Mouse (Mus musculus) lung, adult 2 months (tissue): ENCODE measurements around the gene Gm6583. TPM values are rescaled to one million over a fixed set of nuclear protein-coding genes. Genes with fewer than 3 reads are reported as not detected.

Source experiments
- DNase-seq: peaks from one replicate; pipeline ENCODE4 v3.0.0; 2022
- H3K4me1 ChIP-seq: fragments of 200-500 bp; 2 replicates; pipeline ENCODE4 v1.6.1; 2011; ENCODE audit warnings: low read length; ENCODE audit not compliant: control insufficient read depth, insufficient read depth
- H3K4me3 ChIP-seq: fragments of 200-500 bp; replicated peaks from 2 replicates; pipeline ENCODE3; 2011; ENCODE audit warnings: low read depth, mild to moderate bottlenecking, control low read depth, low read length; ENCODE audit errors: extremely low read depth
- CTCF ChIP-seq: fragments of 200-500 bp; IDR thresholded peaks from 2 replicates; pipeline ENCODE4 v1.5.1; 2011; ENCODE audit warnings: mild to moderate bottlenecking, low read length, control low read depth; ENCODE audit not compliant: insufficient read depth
- POLR2A ChIP-seq: fragments of 200-500 bp; IDR thresholded peaks from 2 replicates; pipeline ENCODE4 v1.6.1; 2011; ENCODE audit warnings: low read depth, mild to moderate bottlenecking, control low read depth, low read length, borderline replicate concordance; ENCODE audit errors: extremely low read depth
- WGBS: fragments of 180-500 bp; shearing (Covaris S2); methylation state at CpG from one replicate; pipeline ENCODE4 v1.1.7; 2018; 5-methylcytosine and 5-hydroxymethylcytosine counted together
- polyA plus RNA-seq: library from polyadenylated mRNA; depleted of rRNA; stranded (reverse); fragments of >200 nt; gene quantifications from 2 replicates; pipeline ENCODE4 v1.2.3, GENCODE M21; 2012

Gene Gm6583
- polyA plus RNA-seq, 1 experiment, result not detected

- H3K4me1 ChIP-seq, result no peaks in the 10 kb centered on the region
- WGBS, result 92% methylated on average over 12 of the region's 12 CpGs
- TF ChIP-seq CTCF (no peak), POLR2A (no peak)
- DNase-seq, result no peak
- no peak overlapping the region for H3K4me3 ChIP-seq
These were observed 14.5 kb upstream of the Gm6583 start for GRCm38 (mm10) chr5:112370236-112370813.

- DNase-seq, result no peak
- no peak overlapping the region for H3K4me3 ChIP-seq
- no peaks in the 10 kb centered on the region for H3K4me1 ChIP-seq
- TF ChIP-seq CTCF (no peak), POLR2A (no peak)
- WGBS, result 87% methylated on average over 13 of the region's 13 CpGs
These were observed 13.5 kb upstream of the Gm6583 start for GRCm38 (mm10) chr5:112369326-112369725.

GRCm38 (mm10) chr5:112368666-112369065, 12.8 kb upstream of the Gm6583 start:
- WGBS, result 89% methylated on average over 10 of the region's 10 CpGs
- no peak for DNase-seq
- no peaks in the 10 kb centered on the region for H3K4me1 ChIP-seq
- TF ChIP-seq POLR2A, result no peak
- TF ChIP-seq CTCF, result no peak
- no peak overlapping the region for H3K4me3 ChIP-seq

GRCm38 (mm10) chr5:112367929-112368328, 12.1 kb upstream of the Gm6583 start:
- TF ChIP-seq POLR2A, result no peak
- TF ChIP-seq CTCF, result no peak
- no peak for DNase-seq
- H3K4me1 ChIP-seq, result no peaks in the 10 kb centered on the region
- WGBS, result 79% methylated on average over 12 of the region's 12 CpGs
- no peak overlapping the region for H3K4me3 ChIP-seq

GRCm38 (mm10) chr5:112367338-112367737, 11.5 kb upstream of the Gm6583 start:
- no peak for DNase-seq
- WGBS, result 79% methylated on average over 4 of the region's 4 CpGs
- H3K4me1 ChIP-seq, result no peaks in the 10 kb centered on the region
- H3K4me3 ChIP-seq, result no peak overlapping the region
- TF ChIP-seq CTCF (no peak), POLR2A (no peak)

GRCm38 (mm10) chr5:112366879-112367278, 11.0 kb upstream of the Gm6583 start:
- WGBS, result 92% methylated on average over 6 of the region's 6 CpGs
- no peaks in the 10 kb centered on the region for H3K4me1 ChIP-seq
- TF ChIP-seq POLR2A (no peak), CTCF (no peak)
- H3K4me3 ChIP-seq, result no peak overlapping the region
- no peak for DNase-seq

- WGBS, result 80% methylated on average over 10 of the region's 10 CpGs
- H3K4me1 ChIP-seq, result no peaks in the 10 kb centered on the region
- no peak for TF ChIP-seq CTCF
- no peak for TF ChIP-seq POLR2A
- no peak overlapping the region for H3K4me3 ChIP-seq
- no peak for DNase-seq
These were observed 8.5 kb upstream of the Gm6583 start for GRCm38 (mm10) chr5:112364184-112364797.

- peaks cover 4% of the 10 kb centered on the region; the same call in 1 of the 2 replicates for H3K4me1 ChIP-seq
- no peak overlapping the region for H3K4me3 ChIP-seq
- no peak for TF ChIP-seq POLR2A
- no peak for TF ChIP-seq CTCF
- no peak for DNase-seq
- 96% methylated on average over 3 of the region's 3 CpGs for WGBS
These were observed 4.2 kb upstream of the Gm6583 start for GRCm38 (mm10) chr5:112360077-112360476.

GRCm38 (mm10) chr5:112359520-112359919, 3.7 kb upstream of the Gm6583 start:
- Histone ChIP-seq H3K4me1 (peaks cover 4% of the 10 kb centered on the region; the same call in 1 of the 2 replicates), H3K4me3 (no peak overlapping the region)
- DNase-seq, result no peak
- WGBS, result 84% methylated on average over 4 of the region's 4 CpGs
- TF ChIP-seq CTCF (no peak), POLR2A (no peak)

GRCm38 (mm10) chr5:112356322-112356721, 489 bp upstream of the Gm6583 start:
- no peak overlapping the region for H3K4me3 ChIP-seq
- DNase-seq, result no peak
- WGBS, result 76% methylated on average over 9 of the region's 9 CpGs
- peaks cover 4% of the 10 kb centered on the region; the same call in 1 of the 2 replicates for H3K4me1 ChIP-seq
- TF ChIP-seq POLR2A, result no peak
- TF ChIP-seq CTCF, result no peak

- peaks cover 4% of the 10 kb centered on the region; the same call in 1 of the 2 replicates for H3K4me1 ChIP-seq
- TF ChIP-seq CTCF, result no peak
- TF ChIP-seq POLR2A, result no peak
- H3K4me3 ChIP-seq, result no peak overlapping the region
- WGBS, result 63% methylated on average over 6 of the region's 6 CpGs
- DNase-seq, result no peak
These were observed 340 bp downstream of the Gm6583 start for GRCm38 (mm10) chr5:112355493-112355892.
